Mouse (Mus musculus) splenic B cell, adult 2 months (primary cell): ENCODE measurements around the gene Tut1.
A peak's percentile ranks its signal among the peaks of the same experiment; 100 is the strongest.
"Not testable (repeated sequence)": the region's sequence is repeated elsewhere in the genome, so short reads cannot be mapped to it uniquely, and the experiment has no call there.

Experiments
- DNase-seq: peaks from one replicate; pipeline ENCODE4 v3.0.0-alpha.2; 2011; ENCODE audit warnings: low read depth, low spot score
- H3K27me3 ChIP-seq: 2 replicates; pipeline ENCODE4 v1.6.1; 2012; ENCODE audit warnings: mild to moderate bottlenecking, low read length, moderate library complexity, mixed read lengths; ENCODE audit not compliant: control insufficient read depth, poor library complexity, insufficient read depth, severe bottlenecking
- H3K36me3 ChIP-seq: 2 replicates; pipeline ENCODE4 v1.6.1; 2012; ENCODE audit warnings: mild to moderate bottlenecking, low read length, moderate library complexity, mixed read lengths; ENCODE audit not compliant: control insufficient read depth, poor library complexity, insufficient read depth, severe bottlenecking

Tut1 gene

DNA sequence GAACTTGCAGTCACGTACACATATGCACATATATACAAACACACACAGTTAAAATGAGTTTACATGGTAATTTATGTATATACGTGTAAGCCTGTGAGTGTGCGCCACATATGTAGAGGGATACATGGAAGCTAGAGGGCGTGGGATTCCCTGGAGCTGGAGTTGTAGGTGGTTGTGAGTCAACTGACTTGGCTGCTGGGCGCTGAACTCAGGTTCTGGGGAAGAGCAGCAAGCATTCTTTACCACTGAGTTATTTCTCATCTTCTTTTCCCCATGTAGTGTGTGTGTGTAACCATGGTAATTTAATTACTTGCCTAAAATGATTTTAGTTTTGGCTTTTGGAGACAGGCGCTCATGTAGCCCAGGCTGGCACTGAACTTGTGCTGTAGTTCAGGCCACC is 43.0 kb downstream of the Tut1 start:
- no peak for DNase-seq
- no peaks in the 10 kb centered on the region for H3K27me3 ChIP-seq
- H3K36me3 ChIP-seq: no peaks in the 10 kb centered on the region; the same call in 1 of the 2 replicates

GRCm38 (mm10) chr19:8997546-8997945 is 43.9 kb downstream of the Tut1 start:
- Histone ChIP-seq H3K27me3 (no peaks in the 10 kb centered on the region), H3K36me3 (no peaks in the 10 kb centered on the region; the same call in 1 of the 2 replicates)
- DNase-seq: peak; percentile 57

- H3K36me3 ChIP-seq: no peaks in the 10 kb centered on the region; the same call in 1 of the 2 replicates
- no peak for DNase-seq
Measured at GRCm38 (mm10) chr19:8998546-8998945, 44.9 kb downstream of the Tut1 start.

DNA sequence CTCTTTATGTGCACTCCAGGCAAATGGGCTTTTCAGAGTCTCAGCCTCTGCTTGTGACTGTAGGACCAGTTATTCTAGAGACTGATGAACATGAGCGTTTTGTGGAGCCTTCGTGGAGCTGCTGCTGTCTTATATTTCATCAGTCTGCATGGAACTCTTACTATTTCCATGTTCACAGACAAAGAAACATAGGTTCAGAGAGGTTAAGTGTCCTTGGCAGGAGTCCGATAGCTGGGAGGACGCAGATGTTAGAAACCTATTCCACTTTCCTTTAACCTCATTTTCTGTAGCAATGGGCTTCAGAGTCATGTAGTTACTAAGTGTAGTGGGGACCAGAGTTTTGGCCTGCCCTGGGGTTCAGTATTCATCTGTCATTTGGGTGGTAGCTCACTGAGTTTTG is 45.6 kb downstream of the Tut1 start:
- no peak for DNase-seq
- no peaks in the 10 kb centered on the region; the same call in 1 of the 2 replicates for H3K36me3 ChIP-seq
- no peaks in the 10 kb centered on the region for H3K27me3 ChIP-seq

More at GRCm38 (mm10) chr19:8998546-8998945, 44.9 kb downstream of the Tut1 start:
- H3K27me3 ChIP-seq: no peaks in the 10 kb centered on the region

GRCm38 (mm10) chr19:9006915-9007314 is 53.3 kb downstream of the Tut1 start:
- not testable (repeated sequence) for H3K27me3 ChIP-seq, H3K36me3 ChIP-seq, DNase-seq
